Comparison of ENCODE assay signal across 24 mouse cellular contexts in the genomic region with DNA sequence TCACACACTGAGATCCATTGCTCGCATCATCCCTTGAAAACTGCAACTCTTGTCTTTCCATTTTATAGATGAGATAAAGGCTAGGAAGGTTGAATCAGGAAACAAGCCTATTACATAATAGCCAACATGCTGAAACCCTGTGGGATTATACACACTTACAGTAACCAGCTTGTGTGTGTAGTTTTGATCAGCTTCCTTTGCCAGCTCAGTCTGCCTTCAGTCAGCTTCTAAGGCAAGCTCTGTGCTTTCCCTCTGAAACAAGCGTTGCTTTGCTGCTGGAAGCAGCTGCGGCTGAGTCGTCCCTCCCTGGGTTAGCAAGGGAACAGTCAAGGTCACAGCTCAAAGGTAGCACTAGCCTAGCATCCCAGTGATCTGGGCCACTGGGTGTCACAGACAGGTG. TPM values are rescaled to one million over a fixed set of nuclear protein-coding genes. Genes with fewer than 3 reads are reported as not detected.
DNase-seq lines count a peak whose midpoint lies in the region; ATAC-seq lines count a peak whose summit lies in the region.
"Had no signal": no experiment of that assay in that cellular context is flagged by ENCODE, and none has a peak within 500 bp of the region (broad histone marks: within the 10 kb centered on the region; RNA-seq: fewer than 3 reads in every experiment).

No protein-coding gene starts in this region.

- peak; percentile 60; the same call in 1 of the 2 replicates for ATAC-seq in frontal cortex, adult (ENCODE audit: low TSS enrichment)
- ATAC-seq: activated CD4-positive, CD25-positive, alpha-beta regulatory T cell, adult 4 months; CD4-positive, CD25-positive, alpha-beta regulatory T cell, adult 4 months; forebrain, embryonic 14.5 days; forebrain, embryonic 16.5 days; Patski had no signal

- no peak for DNase-seq in frontal cortex, postnatal 36 days (ENCODE audit: low spot score in 2 of 2)
- DNase-seq in layer of hippocampus, adult 9-11 months = peak; percentile 44
- no peak for DNase-seq in layer of hippocampus, adult 8-10 months (ENCODE audit: low spot score in 2 of 2)
- DNase-seq in brain, adult 2 months (ENCODE audit: low read depth, low spot score) = peak; percentile 43
- no peak for DNase-seq in gastrocnemius, adult 8-10 months (ENCODE audit: low spot score in 2 of 2)
- DNase-seq: adrenal gland, adult 8-10 months; adrenal gland, postnatal 14 days; adrenal gland, postnatal 36 days; B cell, adult 2 months; cerebellum, adult 11 months; cerebellum, adult 18-20 months; cerebellum, adult 8-10 months; cerebellum, adult 9-11 months; cerebellum, postnatal 14 days; cerebellum, postnatal 36 days; embryo, embryonic 11 days had no signal

RNA-seq across cellular contexts. Expression of a gene that starts 55.5 kb away (rescaled TPM):
- under 1 TPM; 0.14 to 0.76 (median 0.28) TPM for total RNA-seq in layer of hippocampus, adult 8-10 months (2022)
- total RNA-seq in gastrocnemius, adult 8-10 months (2022) = not detected
- total RNA-seq: adrenal gland, postnatal 14 days; CH12.LX; common myeloid progenitor, adult 5-6 weeks had no signal

RNA-seq across cellular contexts. Expression of a gene that starts 57.1 kb away (rescaled TPM):
- 100 to 1,000 TPM in 1 of 4 experiments, 10 to 100 TPM in 3; 76.5 to 101 (median 87.2) TPM for total RNA-seq in layer of hippocampus, adult 8-10 months (2022)
- 10 to 100 TPM; 18.3 to 26.7 (median 21.0) TPM for total RNA-seq in gastrocnemius, adult 8-10 months (2022)

Comparison
In these comparisons a context has a peak if more than half of its experiments do, and no peak if none do; other contexts are left out.
1. DNase-seq: peak in layer of hippocampus, adult 9-11 months (single experiment) and brain, adult 2 months (single experiment); none in frontal cortex, postnatal 36 days (0 of 2), layer of hippocampus, adult 8-10 months (0 of 2) and gastrocnemius, adult 8-10 months (0 of 2).